Mouse (Mus musculus) cerebellum, postnatal 4 days (tissue): Measurements from ENCODE around the gene Serpinf1.
A peak's percentile ranks its signal among the peaks of the same experiment; 100 is the strongest.
"Not testable (repeated sequence)": the region's sequence is repeated elsewhere in the genome, so short reads cannot be mapped to it uniquely, and the experiment has no call there.

Source experiments
- DNase-seq, 2 experiments: peaks; one replicate each; pipeline ENCODE4 v3.0.0; 2022; ENCODE audit warnings: low spot score in 2 of 2, mixed read lengths in 1 of 2

Gene Serpinf1

GRCm38 (mm10) chr11:75421375-75422012 lies 1.0 kb downstream of the Serpinf1 start:
- no peak for DNase-seq

- no peak for DNase-seq
Measured at GRCm38 (mm10) chr11:75420810-75421374, 1.6 kb downstream of the Serpinf1 start.

GRCm38 (mm10) chr11:75420037-75420436 lies 2.5 kb downstream of the Serpinf1 start:
- no peak for DNase-seq

- no peak for DNase-seq
Measured at GRCm38 (mm10) chr11:75415994-75416393, 6.5 kb downstream of the Serpinf1 start.

GRCm38 (mm10) chr11:75415096-75415495 lies 7.4 kb downstream of the Serpinf1 start:
- no peak for DNase-seq

- DNase-seq = no peak
Measured at GRCm38 (mm10) chr11:75410591-75410990, 11.9 kb downstream of the Serpinf1 start.

GRCm38 (mm10) chr11:75409679-75410575 lies 12.6 kb downstream of the Serpinf1 start:
- no peak for DNase-seq

GRCm38 (mm10) chr11:75406865-75407264 lies 15.6 kb downstream of the Serpinf1 start:
- DNase-seq = peak in 1 of 2 experiments; percentile 45

- DNase-seq = no peak
Measured at GRCm38 (mm10) chr11:75406104-75406503, 16.4 kb downstream of the Serpinf1 start.

- no peak for DNase-seq
Measured at GRCm38 (mm10) chr11:75404801-75405200, 17.7 kb downstream of the Serpinf1 start.

- no peak for DNase-seq
Measured at GRCm38 (mm10) chr11:75403301-75404052, 19.0 kb downstream of the Serpinf1 start.

- DNase-seq = peak in 1 of 2 experiments; percentile 42
Measured at GRCm38 (mm10) chr11:75402271-75402690, 20.2 kb downstream of the Serpinf1 start.

- no peak for DNase-seq
Measured at GRCm38 (mm10) chr11:75400099-75400498, 22.4 kb downstream of the Serpinf1 start.

GRCm38 (mm10) chr11:75399411-75399841 lies 23.1 kb downstream of the Serpinf1 start:
- no peak for DNase-seq

GRCm38 (mm10) chr11:75397452-75397851 lies 25.0 kb downstream of the Serpinf1 start:
- DNase-seq = no peak

GRCm38 (mm10) chr11:75395611-75396010 lies 26.9 kb downstream of the Serpinf1 start:
- DNase-seq = no peak

GRCm38 (mm10) chr11:75383529-75383928 lies 39.0 kb downstream of the Serpinf1 start:
- not testable (repeated sequence) for DNase-seq

GRCm38 (mm10) chr11:75378786-75379185 lies 43.7 kb downstream of the Serpinf1 start:
- not testable (repeated sequence) for DNase-seq

- no peak for DNase-seq
Measured at GRCm38 (mm10) chr11:75377125-75377524, 45.4 kb downstream of the Serpinf1 start.
